Mouse (Mus musculus) embryonic facial prominence, embryonic 11.5 days (tissue): ENCODE measurements around the gene Spsb4. TPM values are rescaled to one million over a fixed set of nuclear protein-coding genes. Genes with fewer than 3 reads are reported as not detected.
A peak's percentile ranks its signal among the peaks of the same experiment; 100 is the strongest.

ENCODE experiments used
- ATAC-seq: fragments of 200-750 bp; cut with Nextera tagmentation; replicated peaks from 2 replicates; pipeline ENCODE4 v1.8.0; 2017; ENCODE audit warnings: low read depth; ENCODE audit not compliant: insufficient number of reproducible peaks, low FRiP score, low TSS enrichment
- DNase-seq: peaks from one replicate; pipeline ENCODE4 v3.0.0-alpha.2; 2015; ENCODE audit warnings: low spot score
- H3K27ac ChIP-seq: fragments of 300-500 bp; sonication (generic); replicated peaks from 2 replicates; pipeline ENCODE4 v1.5.1; 2014; ENCODE audit warnings: mild to moderate bottlenecking, low read depth, low read length, control low read depth
- H3K27me3 ChIP-seq: fragments of 300-500 bp; sonication (generic); 2 replicates; pipeline ENCODE4 v1.6.1; 2014; ENCODE audit warnings: mild to moderate bottlenecking, low read length, moderate library complexity, mixed read lengths; ENCODE audit not compliant: control insufficient read depth, insufficient read depth
- H3K36me3 ChIP-seq: fragments of 300-500 bp; sonication (generic); replicated peaks from 2 replicates; pipeline ENCODE4 v1.6.1; 2014; ENCODE audit warnings: low read depth, mild to moderate bottlenecking, low read length, moderate library complexity, mixed read lengths; ENCODE audit not compliant: control insufficient read depth, insufficient read depth
- H3K4me1 ChIP-seq: fragments of 300-500 bp; sonication (generic); 2 replicates; pipeline ENCODE4 v1.6.1; 2014; ENCODE audit warnings: low read length, mixed read lengths; ENCODE audit not compliant: control insufficient read depth, insufficient read depth
- H3K4me2 ChIP-seq: fragments of 300-500 bp; sonication (generic); 2 replicates; pipeline ENCODE4 v1.6.1; 2014; ENCODE audit warnings: low read depth, mild to moderate bottlenecking, control low read depth, low read length, moderate library complexity
- H3K4me3 ChIP-seq: fragments of 300-500 bp; sonication (generic); 2 replicates; pipeline ENCODE4 v1.5.1; 2014; ENCODE audit warnings: low read depth, low read length, control low read depth
- H3K9ac ChIP-seq: fragments of 300-500 bp; sonication (generic); replicated peaks from 2 replicates; pipeline ENCODE4 v1.6.1; 2014; ENCODE audit warnings: mild to moderate bottlenecking, control low read depth, low read length
- H3K9me3 ChIP-seq: fragments of 300-500 bp; sonication (generic); replicated peaks from 2 replicates; pipeline ENCODE4 v1.6.1; 2016; ENCODE audit warnings: mild to moderate bottlenecking, low read length, inconsistent platforms, mixed read lengths; ENCODE audit not compliant: control insufficient read depth
- WGBS: fragments of 180-500 bp; shearing (Covaris S2); extraction: QIAGEN DNeasy Blood & Tissue Kit; methylation state at CpG from one replicate; pipeline ENCODE4 v1.1.7; 2014; 5-methylcytosine and 5-hydroxymethylcytosine counted together
- polyA plus RNA-seq: library from polyadenylated mRNA; unstranded; fragments of >200 nt; fragmentation: Nextera tagmentation; extraction: Ambion mirVana; gene quantifications from 2 replicates; pipeline ENCODE4 v1.2.1, GENCODE M21; 2014

Spsb4 gene
- polyA plus RNA-seq, 1 experiment from 2014 or later = 39.7 TPM

- H3K27me3 ChIP-seq = no peaks in the 10 kb centered on the region
- H3K4me1 ChIP-seq = no peaks in the 10 kb centered on the region; the same call in 1 of the 2 replicates
- DNase-seq = peak; percentile 28
- H3K4me3 ChIP-seq = no peak overlapping the region
- H3K27ac ChIP-seq = no peak overlapping the region
- H3K4me2 ChIP-seq = no peak overlapping the region
- H3K36me3 ChIP-seq = no peaks in the 10 kb centered on the region; the same call in 1 of the 2 replicates
- ATAC-seq = peak; percentile 63
- H3K9me3 ChIP-seq = no peaks in the 10 kb centered on the region
- 19% methylated on average over 6 of the region's 6 CpGs for WGBS
- no peak overlapping the region for H3K9ac ChIP-seq
These were observed 5.5 kb downstream of the Spsb4 start for GRCm38 (mm10) chr9:97013153-97013552.

- Histone ChIP-seq H3K9ac (no peak overlapping the region; the same call in 1 of the 2 replicates), H3K36me3 (no peaks in the 10 kb centered on the region; the same call in 1 of the 2 replicates), H3K4me3 (no peak overlapping the region), H3K9me3 (no peaks in the 10 kb centered on the region), H3K27me3 (no peaks in the 10 kb centered on the region), H3K4me1 (no peaks in the 10 kb centered on the region; the same call in 1 of the 2 replicates), H3K4me2 (no peak overlapping the region; the same call in 1 of the 2 replicates), H3K27ac (no peak overlapping the region)
- WGBS = 58% methylated on average over 15 of the region's 15 CpGs
- DNase-seq = no peak
- no peak for ATAC-seq
These were observed 7.0 kb downstream of the Spsb4 start for GRCm38 (mm10) chr9:97011454-97012195.

- Histone ChIP-seq H3K36me3 (no peaks in the 10 kb centered on the region; the same call in 1 of the 2 replicates), H3K27me3 (no peaks in the 10 kb centered on the region), H3K4me1 (no peaks in the 10 kb centered on the region; the same call in 1 of the 2 replicates), H3K4me3 (no peak overlapping the region), H3K9ac (no peak overlapping the region), H3K27ac (no peak overlapping the region), H3K4me2 (no peak overlapping the region), H3K9me3 (no peaks in the 10 kb centered on the region)
- ATAC-seq = no peak
- DNase-seq = no peak
- 80% methylated on average over 6 of the region's 6 CpGs for WGBS
These were observed 8.2 kb downstream of the Spsb4 start for GRCm38 (mm10) chr9:97010447-97010846.

- Histone ChIP-seq H3K4me2 (no peak overlapping the region), H3K9me3 (no peaks in the 10 kb centered on the region), H3K9ac (no peak overlapping the region), H3K4me1 (no peaks in the 10 kb centered on the region), H3K27ac (no peak overlapping the region), H3K4me3 (no peak overlapping the region), H3K27me3 (no peaks in the 10 kb centered on the region), H3K36me3 (no peaks in the 10 kb centered on the region)
- ATAC-seq (no peak), DNase-seq (peak; percentile 49)
- WGBS = 24% methylated on average over 3 of the region's 3 CpGs
These were observed 13.9 kb downstream of the Spsb4 start for GRCm38 (mm10) chr9:97004726-97005125.

GRCm38 (mm10) chr9:97003173-97003572, 15.5 kb downstream of the Spsb4 start:
- 57% methylated on average over 5 of the region's 5 CpGs for WGBS
- Histone ChIP-seq H3K4me1 (no peaks in the 10 kb centered on the region), H3K27me3 (no peaks in the 10 kb centered on the region), H3K9ac (no peak overlapping the region), H3K36me3 (no peaks in the 10 kb centered on the region), H3K27ac (no peak overlapping the region), H3K9me3 (no peaks in the 10 kb centered on the region), H3K4me3 (no peak overlapping the region), H3K4me2 (no peak overlapping the region)
- ATAC-seq (no peak), DNase-seq (no peak)

GRCm38 (mm10) chr9:97002654-97003053, 16.0 kb downstream of the Spsb4 start:
- Histone ChIP-seq H3K4me3 (no peak overlapping the region), H3K36me3 (no peaks in the 10 kb centered on the region), H3K27ac (no peak overlapping the region), H3K4me1 (no peaks in the 10 kb centered on the region), H3K9ac (no peak overlapping the region), H3K4me2 (no peak overlapping the region), H3K27me3 (no peaks in the 10 kb centered on the region), H3K9me3 (no peaks in the 10 kb centered on the region)
- WGBS = 72% methylated on average over 8 of the region's 8 CpGs
- DNase-seq (no peak), ATAC-seq (no peak)

GRCm38 (mm10) chr9:97002025-97002424, 16.6 kb downstream of the Spsb4 start:
- ATAC-seq (no peak), DNase-seq (peak; percentile 42)
- no peaks in the 10 kb centered on the region for H3K4me1 ChIP-seq
- no peaks in the 10 kb centered on the region for H3K9me3 ChIP-seq
- H3K36me3 ChIP-seq = no peaks in the 10 kb centered on the region
- H3K4me2 ChIP-seq = no peak overlapping the region
- H3K27me3 ChIP-seq = no peaks in the 10 kb centered on the region
- H3K9ac ChIP-seq = no peak overlapping the region
- no peak overlapping the region for H3K27ac ChIP-seq
- no peak overlapping the region for H3K4me3 ChIP-seq
- 47% methylated on average over 7 of the region's 7 CpGs for WGBS

GRCm38 (mm10) chr9:97001458-97001857, 17.2 kb downstream of the Spsb4 start:
- Histone ChIP-seq H3K4me1 (no peaks in the 10 kb centered on the region), H3K4me3 (no peak overlapping the region), H3K27me3 (no peaks in the 10 kb centered on the region), H3K27ac (no peak overlapping the region), H3K36me3 (no peaks in the 10 kb centered on the region), H3K9me3 (no peaks in the 10 kb centered on the region), H3K4me2 (no peak overlapping the region), H3K9ac (no peak overlapping the region)
- DNase-seq = no peak
- no peak for ATAC-seq
- WGBS = 57% methylated on average over 10 of the region's 10 CpGs
